Mouse (Mus musculus) urinary bladder, postnatal 25 days (tissue): ENCODE data around the gene Agpat4.

Experiments used
- DNase-seq: peaks from one replicate; pipeline ENCODE4 v3.0.0; 2022; ENCODE audit warnings: low spot score

Gene Agpat4

GRCm38 (mm10) chr17:12228471-12228870 lies 110.0 kb downstream of the Agpat4 start:
- no peak for DNase-seq

- DNase-seq, result no peak
Measured at GRCm38 (mm10) chr17:12229756-12230155, 111.3 kb downstream of the Agpat4 start.

- DNase-seq, result no peak
Measured at GRCm38 (mm10) chr17:12230167-12230566, 111.7 kb downstream of the Agpat4 start.

GRCm38 (mm10) chr17:12231087-12231486 lies 112.6 kb downstream of the Agpat4 start:
- no peak for DNase-seq

GRCm38 (mm10) chr17:12232724-12233123 lies 114.2 kb downstream of the Agpat4 start:
- DNase-seq, result no peak

GRCm38 (mm10) chr17:12240701-12241100 lies 122.2 kb downstream of the Agpat4 start:
- DNase-seq, result no peak

GRCm38 (mm10) chr17:12249783-12250504 lies 131.4 kb downstream of the Agpat4 start:
- DNase-seq, result no peak

- DNase-seq, result no peak
Measured at GRCm38 (mm10) chr17:12250581-12250980, 132.1 kb downstream of the Agpat4 start.

- no peak for DNase-seq
Measured at GRCm38 (mm10) chr17:12256142-12256541, 137.6 kb downstream of the Agpat4 start.

GRCm38 (mm10) chr17:12258517-12258916 lies 140.0 kb downstream of the Agpat4 start:
- no peak for DNase-seq

GRCm38 (mm10) chr17:12259957-12260356 lies 141.5 kb downstream of the Agpat4 start:
- DNase-seq, result no peak

- no peak for DNase-seq
Measured at GRCm38 (mm10) chr17:12261376-12261775, 142.9 kb downstream of the Agpat4 start.

- DNase-seq, result no peak
Measured at GRCm38 (mm10) chr17:12261887-12262286, 143.4 kb downstream of the Agpat4 start.

GRCm38 (mm10) chr17:12262851-12263250 lies 144.3 kb downstream of the Agpat4 start:
- peak; percentile 26 for DNase-seq

- DNase-seq, result no peak
Measured at GRCm38 (mm10) chr17:12263787-12264186, 145.3 kb downstream of the Agpat4 start.

GRCm38 (mm10) chr17:12264293-12264692 lies 145.8 kb downstream of the Agpat4 start:
- no peak for DNase-seq

- peak; percentile 23 for DNase-seq
Measured at GRCm38 (mm10) chr17:12265969-12266925, 147.7 kb downstream of the Agpat4 start.

GRCm38 (mm10) chr17:12268091-12268490 lies 149.6 kb downstream of the Agpat4 start:
- DNase-seq, result no peak

- DNase-seq, result no peak
Measured at GRCm38 (mm10) chr17:12268538-12268937, 150.0 kb downstream of the Agpat4 start.
